ENCODE assay signal across 8 mouse cellular contexts in genomic region chr6:116337466-116337834, GRCm38 (mm10). TPM values are rescaled to one million over a fixed set of nuclear protein-coding genes. Genes with fewer than 3 reads are reported as not detected.
A peak's percentile ranks its signal among the peaks of the same experiment; 100 is the strongest.
DNase-seq lines count a peak whose midpoint lies in the region; ATAC-seq and TF ChIP-seq lines count a peak whose summit lies in the region.

No protein-coding gene starts in this region.

- H3K9ac ChIP-seq in hindbrain, embryonic 13.5 days = peak overlapping the region; percentile 90
- H3K9ac ChIP-seq in midbrain, embryonic 14.5 days (replicated peaks; ENCODE audit: low read length) = peak overlapping the region; percentile 82

- H3K9me3 ChIP-seq in hindbrain, embryonic 13.5 days = no peaks in the 10 kb centered on the region
- H3K9me3 ChIP-seq in midbrain, embryonic 14.5 days (ENCODE audit: control insufficient read depth, low read length) = no peaks in the 10 kb centered on the region

- H3K4me1 ChIP-seq in kidney, adult 2 months (ENCODE audit: control insufficient read depth, insufficient read depth, low read length) = peaks cover 8% of the 10 kb centered on the region; the same call in 1 of the 2 replicates
- H3K4me1 ChIP-seq in bone marrow macrophage, adult 2 months (ENCODE audit: control insufficient read depth, insufficient read depth, low read length) = peaks cover 8% of the 10 kb centered on the region
- H3K4me1 ChIP-seq in hindbrain, embryonic 13.5 days (replicated peaks) = peaks cover 18% of the 10 kb centered on the region
- peaks cover 10% of the 10 kb centered on the region for H3K4me1 ChIP-seq in midbrain, embryonic 14.5 days (ENCODE audit: control insufficient read depth, insufficient read depth, low read length)

- TF ChIP-seq POLR2A in kidney, adult 2 months (IDR thresholded peaks at IDR 0.05; ENCODE audit: low read depth, low read length) = no peak
- no peak for TF ChIP-seq POLR2A in bone marrow macrophage, adult 2 months (IDR thresholded peaks at IDR 0.05; ENCODE audit: borderline replicate concordance, low read depth, low read length)

- no peaks in the 10 kb centered on the region for H3K36me3 ChIP-seq in kidney, adult 2 months (ENCODE audit: control insufficient read depth, insufficient read depth, low read length)
- H3K36me3 ChIP-seq in hindbrain, embryonic 13.5 days = 0 out of 2 replicates have a peak, but pooled peaks cover 5% of the 10 kb centered on the region
- no peaks in the 10 kb centered on the region for H3K36me3 ChIP-seq in midbrain, embryonic 14.5 days (ENCODE audit: control insufficient read depth, insufficient read depth, low read length)

- peak overlapping the region; percentile 61 for H3K4me2 ChIP-seq in hindbrain, embryonic 13.5 days
- peak overlapping the region; percentile 62 for H3K4me2 ChIP-seq in midbrain, embryonic 14.5 days (ENCODE audit: low read length)

- no peak; the same call in 1 of the 2 replicates for ATAC-seq in hindbrain, embryonic 13.5 days (ENCODE audit: low FRiP score)
- no peak; the same call in 1 of the 2 replicates for ATAC-seq in midbrain, embryonic 14.5 days (ENCODE audit: low FRiP score, low TSS enrichment)

- H3K27ac ChIP-seq in kidney, adult 2 months (ENCODE audit: insufficient read depth, low read depth, low read length) = peak overlapping the region; percentile 53
- H3K27ac ChIP-seq in bone marrow macrophage, adult 2 months (ENCODE audit: insufficient read depth, low read depth, low read length) = no peak overlapping the region
- H3K27ac ChIP-seq in hindbrain, embryonic 13.5 days = peak overlapping the region; percentile 85
- H3K27ac ChIP-seq in midbrain, embryonic 14.5 days (replicated peaks; ENCODE audit: low read depth, low read length) = peak overlapping the region; percentile 77

- no peaks in the 10 kb centered on the region for H3K27me3 ChIP-seq in kidney, adult 2 months (replicated peaks; ENCODE audit: control insufficient read depth, insufficient read depth, low read length)
- H3K27me3 ChIP-seq in hindbrain, embryonic 13.5 days = peaks cover 6% of the 10 kb centered on the region; the same call in 1 of the 2 replicates
- H3K27me3 ChIP-seq in midbrain, embryonic 14.5 days (ENCODE audit: control insufficient read depth, insufficient read depth, low read length) = no peaks in the 10 kb centered on the region

- 4% methylated on average over 7 of the region's 7 CpGs for WGBS in kidney, adult 2 months
- WGBS in hindbrain, embryonic 13.5 days = 0% methylated on average over 7 of the region's 7 CpGs
- 2% methylated on average over 7 of the region's 7 CpGs for WGBS in midbrain, embryonic 14.5 days

- DNase-seq in kidney, adult 2 months = no peak
- DNase-seq in kidney, postnatal 4 days = no peak
- DNase-seq in midbrain, embryonic 14.5 days = no peak
- no peak for DNase-seq in spleen, postnatal 36 days (ENCODE audit: low spot score in 2 of 2)
- no peak for DNase-seq in adrenal gland, postnatal 10 days
- no peak for DNase-seq in lung, postnatal 25 days (ENCODE audit: low spot score)

- H3K4me3 ChIP-seq in kidney, adult 2 months (ENCODE audit: insufficient read depth, low read depth, low read length) = peak overlapping the region; percentile 99
- peak overlapping the region; percentile 98 for H3K4me3 ChIP-seq in bone marrow macrophage, adult 2 months (ENCODE audit: insufficient read depth, low read length)
- peak overlapping the region; percentile 92 for H3K4me3 ChIP-seq in hindbrain, embryonic 13.5 days
- H3K4me3 ChIP-seq in midbrain, embryonic 14.5 days (replicated peaks; ENCODE audit: low read depth, low read length) = peak overlapping the region; percentile 96

- no peak for TF ChIP-seq CTCF in kidney, adult 2 months (conservative IDR thresholded peaks at IDR 0.05; ENCODE audit: insufficient read depth, insufficient read length, low read depth, low read length)
- TF ChIP-seq CTCF in bone marrow macrophage, adult 2 months (IDR thresholded peaks at IDR 0.05; ENCODE audit: low read depth, low read length) = no peak

RNA-seq across cellular contexts. Expression of gene March8, which starts 0.4 kb away (rescaled TPM):
- 112 and 126 TPM in 2 replicates for polyA plus RNA-seq in kidney, adult 2 months (2012; rRNA removed)
- polyA plus RNA-seq in bone marrow macrophage, adult 2 months (2012; ENCODE audit: insufficient read depth, insufficient read length, missing spikeins) = 32.1 and 33.3 TPM in 2 replicates
- polyA plus RNA-seq in hindbrain, embryonic 13.5 days (2015; fragmentation: Nextera tagmentation; extraction: Ambion mirVana) = 62.9 and 70.6 TPM in 2 replicates
- polyA plus RNA-seq in midbrain, embryonic 14.5 days (2014; fragmentation: Nextera tagmentation; extraction: Ambion mirVana) = 78.2 and 81.0 TPM in 2 replicates
- total RNA-seq in adrenal gland, postnatal 10 days (2021) = 10 to 100 TPM; 50.7 to 67.1 TPM
